Mouse (Mus musculus): ENCODE data around the gene Scrn2. TPM values are rescaled to one million over a fixed set of nuclear protein-coding genes. Genes with fewer than 3 reads are reported as not detected.
A peak's percentile ranks its signal among the peaks of the same experiment; 100 is the strongest.

Gene Scrn2
- total RNA-seq, 2 experiments from 2014 or later, result 13.7 to 14.1 TPM

- intact Hi-C loops (cut with DNase I), result no loop called here
- no peak for DNase-seq
Observed at GRCm38 (mm10) chr11:97049492-97050085, 19.9 kb downstream of the Scrn2 start.

DNA sequence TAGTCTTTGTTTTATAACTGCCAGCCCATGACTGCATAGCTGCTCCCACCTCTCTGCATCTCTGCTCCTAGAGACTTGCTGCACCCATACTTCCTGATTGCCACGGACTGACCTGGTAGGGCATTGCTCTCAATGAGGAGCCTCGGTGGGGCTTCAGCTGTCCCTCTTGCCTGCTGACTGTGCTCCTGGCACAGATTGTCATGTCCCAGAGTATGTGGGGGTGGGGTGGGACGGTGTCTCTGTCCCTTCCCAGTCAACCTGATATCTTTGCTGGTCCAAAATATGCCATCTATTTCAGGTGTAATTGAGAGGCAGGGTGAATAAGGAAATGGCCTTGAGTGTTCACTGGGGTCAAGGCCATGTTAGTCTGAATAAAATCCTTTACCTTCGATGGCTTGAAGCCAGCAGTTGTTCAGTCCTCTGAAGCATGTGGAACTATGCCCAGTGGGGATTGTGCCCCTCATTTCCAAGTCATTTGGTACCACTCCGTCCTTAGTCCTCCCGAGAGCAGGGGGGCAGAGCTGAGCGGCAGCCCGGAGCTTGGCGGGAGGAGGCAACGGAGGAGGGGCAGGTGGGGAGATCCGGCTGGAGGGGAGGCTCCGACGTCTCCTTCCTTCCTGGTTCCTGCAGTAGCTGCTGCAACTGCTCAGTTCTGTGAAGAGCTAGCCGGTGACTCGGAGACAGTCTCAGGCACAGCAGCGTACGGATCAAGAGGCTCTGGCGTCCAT, 20.6 kb downstream of the Scrn2 start, which contains the start of gene Osbpl7:
Gene Osbpl7, plus strand, starts transcription at position 413 of the 728 bp plus-strand sequence.
- intact Hi-C loops (cut with DNase I), result no loop called here
- DNase-seq, result peak; percentile 73 to 75

GRCm38 (mm10) chr11:97050944-97051586, 21.3 kb downstream of the Scrn2 start:
- no peak for DNase-seq
- intact Hi-C loops (cut with DNase I), result no loop called here

DNA sequence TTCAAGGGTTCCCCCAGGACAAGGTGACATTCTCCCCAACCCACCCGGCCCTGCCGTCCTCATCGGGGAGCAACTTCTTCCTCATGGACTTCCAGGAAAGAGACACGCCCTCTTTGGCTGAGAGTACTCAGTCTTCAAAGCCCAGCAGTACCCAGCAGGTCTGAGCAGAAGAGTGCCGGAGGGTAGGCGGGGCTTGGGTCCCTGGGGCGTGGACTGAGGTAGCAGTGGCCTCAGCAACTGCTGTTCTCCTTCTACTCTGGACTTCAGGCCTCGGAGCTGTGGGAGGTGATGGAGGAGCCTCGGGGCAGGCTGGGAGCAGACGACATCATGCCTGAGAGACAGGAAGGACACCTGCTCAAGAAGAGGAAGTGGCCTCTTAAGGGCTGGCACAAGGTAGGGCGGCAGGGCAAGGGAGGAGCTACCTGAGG, 22.5 kb downstream of the Scrn2 start:
- intact Hi-C loops (cut with DNase I), result no loop called here
- no peak for DNase-seq

GRCm38 (mm10) chr11:97063274-97063920, 33.7 kb downstream of the Scrn2 start:
- intact Hi-C loops (cut with DNase I), result no loop called here

DNA sequence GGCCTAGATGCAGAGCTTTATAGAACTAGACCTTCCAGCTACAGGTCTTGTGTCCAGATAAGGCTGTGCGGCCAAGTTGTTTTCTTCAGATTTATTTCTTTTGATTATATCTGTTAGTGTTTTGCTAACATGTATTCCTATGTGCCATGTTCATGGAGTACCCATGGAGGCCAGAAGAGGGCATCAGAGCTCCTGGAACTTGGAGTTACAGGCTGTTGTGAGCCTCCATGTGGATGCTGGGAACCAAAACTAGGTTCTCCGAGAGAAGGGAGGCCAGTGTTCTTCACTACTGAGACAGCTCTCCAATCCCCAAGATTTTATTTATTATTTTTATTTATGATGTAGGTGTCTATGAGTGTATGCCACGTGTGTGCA, 34.2 kb downstream of the Scrn2 start:
- intact Hi-C loops (cut with DNase I), result no loop called here
- DNase-seq, result no peak

More at GRCm38 (mm10) chr11:97063274-97063920, 33.7 kb downstream of the Scrn2 start:
- no peak for DNase-seq

DNA sequence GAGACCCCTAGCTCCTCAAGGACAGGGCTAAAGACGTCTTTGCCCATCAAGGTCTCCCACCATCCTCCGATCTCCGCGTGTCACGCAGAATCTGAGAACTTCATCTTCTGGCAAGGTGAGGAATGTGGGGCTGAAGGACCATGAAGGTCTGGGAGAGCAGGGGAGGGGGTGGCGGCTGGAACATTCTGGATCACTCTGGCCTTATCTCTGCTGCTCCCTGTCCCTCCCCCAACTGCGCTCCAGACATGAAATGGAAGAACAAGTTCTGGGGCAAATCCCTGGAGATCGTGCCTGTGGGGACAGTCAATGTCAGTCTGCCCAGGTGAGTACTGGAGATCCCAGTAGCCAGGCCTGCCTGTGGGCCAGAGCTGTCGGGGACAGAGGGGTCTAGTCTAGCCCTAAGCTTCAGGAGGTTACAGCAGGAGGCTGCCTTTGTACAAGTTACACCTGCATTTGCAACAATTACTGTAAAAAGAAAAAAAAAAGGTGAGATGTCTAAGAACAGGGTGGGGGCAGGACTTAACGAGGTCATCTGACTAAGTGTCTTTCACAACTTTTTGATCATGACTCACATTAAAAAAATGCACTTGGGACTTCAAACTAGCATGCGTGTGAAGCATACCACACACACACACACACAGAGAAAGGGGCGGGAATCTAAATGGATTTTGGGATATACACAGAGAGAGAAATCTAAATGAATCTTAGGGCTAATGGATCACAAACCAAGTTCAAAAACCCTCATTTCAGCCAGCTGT, 36.0 kb downstream of the Scrn2 start:
- intact Hi-C loops (cut with DNase I), result no loop called here
- DNase-seq, result no peak

GRCm38 (mm10) chr11:97066656-97067360, 37.1 kb downstream of the Scrn2 start:
- intact Hi-C loops (cut with DNase I), result no loop called here
- no peak for DNase-seq

DNA sequence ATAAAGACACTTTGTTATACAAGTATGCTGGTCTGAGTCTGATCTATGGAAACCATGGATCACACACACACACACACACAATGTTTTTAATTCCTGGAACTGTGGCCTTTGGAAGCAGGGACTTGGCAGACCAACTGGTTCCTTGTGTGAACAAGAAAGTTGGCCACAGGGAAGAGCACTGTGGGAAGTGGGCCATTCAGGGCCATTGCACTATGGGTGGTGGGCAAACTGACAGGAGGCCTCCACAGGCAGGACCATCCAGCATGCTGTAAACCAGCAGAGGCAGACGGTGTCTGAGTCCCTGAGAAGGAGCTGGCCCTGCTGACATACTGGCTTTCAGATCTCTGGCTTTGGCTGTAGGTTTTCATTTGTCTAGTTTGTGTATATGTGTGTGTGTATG, 39.6 kb downstream of the Scrn2 start:
- intact Hi-C loops (cut with DNase I), result no loop called here

GRCm38 (mm10) chr11:97069770-97070169, 40.0 kb downstream of the Scrn2 start:
- intact Hi-C loops (cut with DNase I), result loop anchor here (10.0 kb wide), 1 partner anchor 275 kb away; no protein-coding TSS in a partner anchor

More for the DNA sequence above, 39.6 kb downstream of the Scrn2 start:
- no peak for DNase-seq

GRCm38 (mm10) chr11:97071129-97071528, 41.4 kb downstream of the Scrn2 start:
- intact Hi-C loops (cut with DNase I), result loop anchor here (10.0 kb wide), 1 partner anchor 274 kb away; no protein-coding TSS in a partner anchor
- no peak for DNase-seq

More at GRCm38 (mm10) chr11:97069770-97070169, 40.0 kb downstream of the Scrn2 start:
- no peak for DNase-seq

DNA sequence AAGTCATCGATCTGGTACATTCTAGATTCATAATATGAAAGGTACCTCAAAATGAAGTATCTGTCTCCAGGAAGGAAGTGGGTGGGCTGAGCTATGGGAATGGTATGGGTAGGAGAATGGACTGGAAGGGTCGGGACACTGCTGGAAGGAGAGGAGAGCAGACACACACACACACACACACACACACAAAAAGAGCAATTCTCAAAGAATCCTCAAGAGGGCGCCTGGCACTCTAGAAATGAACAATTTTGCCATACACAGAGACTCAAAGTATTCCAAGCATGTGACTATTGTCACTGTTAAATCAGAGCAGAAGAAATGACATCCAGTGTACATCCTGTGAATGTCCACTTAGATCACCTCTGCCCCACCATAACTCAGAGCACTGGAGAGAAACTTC, 42.8 kb downstream of the Scrn2 start:
- DNase-seq, result peak; percentile 27 to 31
- intact Hi-C loops (cut with DNase I), result loop anchor here (2.0 to 10.0 kb wide), 3 partner anchors 74 to 272 kb away; no protein-coding TSS in a partner anchor

DNA sequence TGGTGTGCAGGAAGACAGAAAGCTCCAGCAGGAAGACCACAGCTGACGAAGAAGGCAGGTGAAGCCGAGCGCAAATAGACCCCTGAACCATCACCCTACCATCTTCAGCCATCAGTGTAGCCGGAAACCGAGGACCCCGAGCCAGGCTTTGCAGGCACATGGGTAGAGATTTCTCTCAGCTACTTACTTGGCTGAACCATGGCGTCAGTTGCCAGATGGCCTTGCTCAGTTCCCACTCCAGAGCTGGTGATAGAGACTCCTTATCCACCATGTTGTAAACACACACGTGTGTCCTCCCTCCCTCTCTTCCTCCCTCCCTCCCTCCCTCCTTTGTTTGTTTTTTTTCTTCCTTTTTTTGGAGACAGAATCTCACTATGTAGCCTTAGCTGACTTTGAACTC, 44.5 kb downstream of the Scrn2 start:
- intact Hi-C loops (cut with DNase I), result loop anchor here (10.0 kb wide), 1 partner anchor 271 kb away; no protein-coding TSS in a partner anchor
- DNase-seq, result no peak

GRCm38 (mm10) chr11:97078751-97079150, 49.0 kb downstream of the Scrn2 start:
- DNase-seq, result no peak
- intact Hi-C loops (cut with DNase I), result loop anchor here (10.0 kb wide), 1 partner anchor 266 kb away; no protein-coding TSS in a partner anchor

DNA sequence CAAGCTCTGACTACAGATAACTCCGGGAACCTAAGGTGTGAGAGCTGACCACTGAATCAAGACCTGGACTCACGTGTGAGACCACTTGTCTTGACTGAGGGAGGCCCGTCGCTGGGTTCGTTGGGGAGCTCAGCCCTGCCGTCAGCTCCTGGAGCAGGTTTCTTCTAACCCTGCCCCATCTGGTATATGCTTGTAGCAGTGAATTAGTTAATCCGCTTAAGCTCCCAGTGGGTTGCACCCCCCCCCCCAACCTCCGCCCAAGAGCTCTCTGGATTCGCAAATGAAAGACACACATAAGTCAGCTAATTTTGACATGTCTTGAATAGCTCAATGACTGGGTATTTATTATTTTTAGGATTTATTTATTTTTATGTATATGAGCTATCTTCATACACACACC, 50.6 kb downstream of the Scrn2 start:
- no peak for DNase-seq
- intact Hi-C loops (cut with DNase I), result no loop called here

DNA sequence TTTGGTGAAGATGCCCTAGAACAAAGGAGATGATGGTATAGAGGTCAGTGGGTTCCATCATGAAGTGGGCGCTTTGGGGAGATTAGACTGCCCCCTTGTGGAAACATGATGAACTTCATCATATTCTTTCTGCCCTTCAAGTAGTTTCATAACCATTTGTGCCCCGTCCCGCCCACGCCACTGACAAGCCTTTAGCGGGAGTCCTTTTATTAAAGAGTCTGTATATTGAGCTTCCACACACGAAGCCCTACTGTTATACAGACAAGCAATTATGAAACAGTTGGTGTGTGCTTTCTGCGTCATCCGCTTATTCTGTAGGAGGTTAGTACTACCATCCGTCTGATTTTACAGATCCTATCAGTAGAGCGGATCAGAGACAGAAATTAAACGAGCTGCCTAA, 53.2 kb downstream of the Scrn2 start:
- intact Hi-C loops (cut with DNase I), result no loop called here

More for the DNA sequence above, 53.2 kb downstream of the Scrn2 start:
- DNase-seq, result peak; percentile 27 to 35
